Mouse (Mus musculus) bone marrow macrophage, adult 2 months (primary cell): ENCODE results near the gene Hist1h4i. TPM values are rescaled to one million over a fixed set of nuclear protein-coding genes. Genes with fewer than 3 reads are reported as not detected.
A peak's percentile ranks its signal among the peaks of the same experiment; 100 is the strongest.

Source experiments
- H3K27ac ChIP-seq: 2 replicates; pipeline ENCODE4 v1.5.1; 2012; ENCODE audit warnings: low read depth, low read length; ENCODE audit not compliant: insufficient read depth
- H3K4me1 ChIP-seq: 2 replicates; pipeline ENCODE4 v1.6.1; 2012; ENCODE audit warnings: low read length; ENCODE audit not compliant: control insufficient read depth, insufficient read depth
- H3K4me3 ChIP-seq: 2 replicates; pipeline ENCODE4 v1.5.1; 2012; ENCODE audit warnings: mild to moderate bottlenecking, low read length, moderate library complexity; ENCODE audit not compliant: insufficient read depth
- CTCF ChIP-seq: IDR thresholded peaks from 2 replicates; pipeline ENCODE4 v1.5.1; 2012; ENCODE audit warnings: low read depth, mild to moderate bottlenecking, low read length, moderate library complexity
- POLR2A ChIP-seq: IDR thresholded peaks from 2 replicates; pipeline ENCODE4 v1.6.1; 2012; ENCODE audit warnings: mild to moderate bottlenecking, low read depth, low read length, borderline replicate concordance
- polyA plus RNA-seq: library from polyadenylated mRNA; stranded (reverse); fragments of >200 nt; gene quantifications from 2 replicates; pipeline ENCODE4 v1.2.4, GENCODE M21; 2012; ENCODE audit not compliant: missing spikeins, insufficient read depth, insufficient read length

Gene Hist1h4i
- polyA plus RNA-seq, 1 experiment = 7.5 TPM

GRCm38 (mm10) chr13:22036986-22037385 is 4.2 kb downstream of the Hist1h4i start:
- no peak for TF ChIP-seq POLR2A
- Histone ChIP-seq H3K27ac (peak overlapping the region; percentile 41), H3K4me3 (no peak overlapping the region), H3K4me1 (peaks cover 12% of the 10 kb centered on the region; the same call in 1 of the 2 replicates)

- peak overlapping the region; percentile 41 for H3K27ac ChIP-seq
- H3K4me1 ChIP-seq = peaks cover 12% of the 10 kb centered on the region; the same call in 1 of the 2 replicates
- TF ChIP-seq CTCF (no peak), POLR2A (no peak)
- H3K4me3 ChIP-seq = peak overlapping the region; percentile 27
Observed at GRCm38 (mm10) chr13:22036149-22036956, 4.8 kb downstream of the Hist1h4i start.

DNA sequence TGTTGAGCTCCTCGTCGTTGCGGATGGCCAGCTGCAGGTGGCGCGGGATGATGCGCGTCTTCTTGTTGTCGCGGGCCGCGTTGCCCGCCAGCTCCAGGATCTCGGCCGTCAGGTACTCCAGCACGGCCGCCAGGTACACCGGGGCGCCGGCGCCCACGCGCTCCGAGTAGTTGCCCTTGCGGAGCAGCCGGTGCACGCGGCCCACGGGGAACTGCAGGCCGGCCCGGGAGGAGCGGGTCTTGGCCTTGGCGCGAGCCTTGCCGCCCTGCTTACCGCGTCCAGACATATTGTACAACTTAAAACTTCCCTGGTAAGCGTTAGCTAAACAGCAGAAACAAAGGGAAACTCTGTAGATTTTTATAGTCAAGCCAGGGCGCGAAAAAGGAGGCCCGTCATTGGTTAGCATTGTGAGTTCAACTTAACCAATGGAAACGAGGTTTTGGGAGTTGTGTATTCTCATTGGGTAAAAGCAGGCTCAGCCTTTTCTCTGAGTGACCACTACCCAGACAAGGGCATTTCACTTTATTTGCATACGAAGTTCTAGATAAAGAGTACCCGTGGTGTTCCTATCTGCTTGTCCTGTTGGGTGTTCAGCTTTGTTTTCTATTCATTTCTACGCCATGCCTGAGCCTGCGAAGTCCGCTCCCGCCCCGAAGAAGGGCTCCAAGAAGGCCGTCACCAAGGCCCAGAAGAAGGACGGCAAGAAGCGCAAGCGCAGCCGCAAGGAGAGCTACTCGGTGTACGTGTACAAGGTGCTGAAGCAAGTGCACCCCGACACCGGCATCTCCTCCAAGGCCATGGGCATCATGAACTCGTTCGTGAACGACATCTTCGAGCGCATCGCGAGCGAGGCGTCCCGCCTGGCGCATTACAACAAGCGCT is 5.7 kb downstream of the Hist1h4i start, which contains the start of the genes Hist1h2ah and Hist1h2bk:
Gene Hist1h2ah (minus strand): TSS at position 302 of the 882 bp plus-strand sequence.
Gene Hist1h2bk (plus strand): TSS at position 604 of the 882 bp plus-strand sequence.
- H3K4me1 ChIP-seq = peaks cover 12% of the 10 kb centered on the region; the same call in 1 of the 2 replicates

DNA sequence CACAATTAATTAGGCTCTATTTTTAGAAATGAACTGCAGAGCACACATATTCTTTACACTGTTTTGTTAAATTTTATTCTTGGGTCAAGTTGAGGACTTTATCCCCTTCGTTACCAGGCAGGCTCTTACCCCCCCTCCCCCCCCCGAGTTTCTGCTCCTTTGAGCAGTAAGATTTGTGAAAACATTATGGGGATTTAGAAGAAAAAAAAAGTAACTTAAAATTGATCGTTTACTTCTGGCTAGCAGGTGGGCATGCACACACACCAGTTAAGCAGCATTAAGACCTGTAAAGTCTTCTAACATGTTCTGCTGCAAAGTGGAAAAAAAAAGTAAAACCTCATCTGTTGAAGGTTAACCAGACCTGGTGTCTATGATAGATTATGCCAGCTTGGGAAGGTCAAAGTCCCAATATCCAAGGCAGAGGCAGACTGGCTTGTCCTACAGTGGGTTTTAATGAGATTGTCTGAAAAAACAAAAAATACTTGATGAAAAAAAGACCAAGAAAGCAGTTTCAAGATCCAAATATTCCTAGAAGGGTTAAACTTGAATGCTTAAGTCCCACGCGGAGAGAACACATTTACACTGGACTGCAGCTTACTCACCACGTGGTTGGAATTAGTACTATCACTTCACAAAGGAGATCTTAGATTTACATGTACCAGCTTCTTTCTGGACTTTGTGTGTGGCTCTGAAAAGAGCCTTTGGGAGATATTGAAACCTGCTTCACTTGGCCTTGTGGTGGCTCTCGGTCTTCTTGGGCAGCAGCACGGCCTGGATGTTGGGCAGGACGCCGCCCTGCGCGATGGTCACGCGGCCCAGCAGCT is 6.5 kb downstream of the Hist1h4i start:
- H3K4me3 ChIP-seq = peak overlapping the region; percentile 54
- H3K27ac ChIP-seq = peak overlapping the region; percentile 73
- H3K4me1 ChIP-seq = peaks cover 8% of the 10 kb centered on the region; the same call in 1 of the 2 replicates
- TF ChIP-seq POLR2A (no peak), CTCF (no peak)

More for the DNA sequence above, 5.7 kb downstream of the Hist1h4i start, which contains the start of the genes Hist1h2ah and Hist1h2bk:
- Histone ChIP-seq H3K27ac (peak within 1 kb of the TSS; percentile 79), H3K4me3 (peak within 1 kb of the TSS; percentile 55)

DNA sequence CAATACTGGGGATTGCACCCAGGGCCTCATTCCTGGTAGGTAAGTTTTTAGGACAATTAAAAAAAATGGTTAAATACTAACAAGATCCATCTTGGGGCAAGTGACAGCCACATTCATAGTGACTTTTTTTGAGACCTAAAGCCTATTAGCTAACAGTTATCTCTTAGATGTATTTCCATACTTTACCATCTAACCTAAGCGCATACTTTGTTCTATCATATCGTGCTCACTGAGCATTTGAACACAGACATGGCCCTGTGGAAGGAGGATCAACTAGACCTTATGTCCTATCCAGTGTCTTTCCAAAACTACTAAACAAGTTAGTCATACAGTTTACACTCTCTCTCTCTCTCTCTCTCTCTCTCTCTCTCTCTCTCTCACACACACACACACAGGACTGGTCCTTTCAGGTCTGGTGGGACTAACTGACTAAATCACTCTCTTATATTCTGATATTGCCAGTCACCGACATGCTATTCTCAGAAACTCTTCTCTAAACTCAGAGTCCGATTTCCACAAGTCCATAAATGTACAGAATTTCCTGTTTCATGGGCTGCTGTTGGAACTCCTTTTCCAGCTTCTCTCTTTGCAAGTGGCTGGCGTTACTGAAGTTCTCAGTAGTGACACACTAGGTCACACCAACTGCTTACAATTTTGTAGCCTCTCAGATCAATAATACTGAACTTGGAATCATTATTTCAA is 7.3 kb downstream of the Hist1h4i start:
- H3K27ac ChIP-seq = peak overlapping the region; percentile 73
- TF ChIP-seq POLR2A (no peak), CTCF (no peak)
- peaks cover 8% of the 10 kb centered on the region; the same call in 1 of the 2 replicates for H3K4me1 ChIP-seq
- peak overlapping the region; percentile 54 for H3K4me3 ChIP-seq

DNA sequence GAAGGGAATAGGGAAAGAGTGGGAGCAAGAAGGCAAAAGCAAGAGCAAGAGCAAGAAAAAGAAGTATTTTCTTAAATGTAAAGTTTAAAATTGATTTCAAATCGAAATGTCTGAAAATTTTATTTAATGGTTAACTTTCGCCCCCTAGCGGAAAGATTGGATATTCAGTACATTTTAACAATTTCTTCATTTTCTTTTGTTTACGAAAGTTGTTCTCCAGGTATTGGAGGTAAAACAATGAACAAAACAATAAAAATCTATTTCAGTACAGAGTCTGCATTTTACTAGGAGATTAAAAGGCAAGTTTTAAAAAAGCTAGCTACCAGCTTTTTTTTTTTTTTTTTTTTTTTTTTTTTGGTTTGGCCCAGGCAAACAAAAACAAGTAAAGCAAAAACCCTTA is 10.7 kb downstream of the Hist1h4i start:
- H3K4me3 ChIP-seq = no peak overlapping the region
- H3K4me1 ChIP-seq = peaks cover 2% of the 10 kb centered on the region; the same call in 1 of the 2 replicates
- no peak overlapping the region for H3K27ac ChIP-seq
- TF ChIP-seq POLR2A = no peak
- TF ChIP-seq CTCF = no peak

DNA sequence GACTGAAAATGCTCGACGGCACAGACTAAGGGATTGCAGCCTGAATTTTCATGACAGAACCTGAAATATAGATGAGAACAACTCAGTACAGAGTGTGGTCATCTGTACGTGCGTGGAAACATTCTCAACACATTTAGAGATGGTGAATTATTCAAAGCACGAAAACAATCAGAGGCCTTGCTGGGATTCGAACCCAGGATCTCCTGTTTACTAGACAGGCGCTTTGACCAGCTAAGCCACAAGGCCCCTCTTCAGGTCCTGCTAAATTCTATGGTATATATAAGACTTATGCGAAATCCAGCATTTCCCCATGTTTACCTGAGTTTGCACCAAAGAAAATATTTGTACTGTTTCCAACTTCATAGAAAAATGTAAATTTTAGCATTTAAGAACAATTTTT is 11.2 kb downstream of the Hist1h4i start:
- TF ChIP-seq CTCF (no peak), POLR2A (no peak)
- Histone ChIP-seq H3K4me3 (no peak overlapping the region), H3K4me1 (peaks cover 2% of the 10 kb centered on the region; the same call in 1 of the 2 replicates), H3K27ac (no peak overlapping the region)

GRCm38 (mm10) chr13:22028673-22029460 is 12.3 kb downstream of the Hist1h4i start:
- H3K27ac ChIP-seq = peak overlapping the region; percentile 65; the same call in 1 of the 2 replicates
- peak overlapping the region; percentile 67 for H3K4me3 ChIP-seq
- peak; percentile 72 for TF ChIP-seq CTCF
- TF ChIP-seq POLR2A = no peak
- peaks cover under 1% of the 10 kb centered on the region; the same call in 1 of the 2 replicates for H3K4me1 ChIP-seq
